Mouse (Mus musculus) erythroblast, embryonic 14.5 days (primary cell): Measurements from ENCODE around the gene Qdpr. TPM values are rescaled to one million over a fixed set of nuclear protein-coding genes. Genes with fewer than 3 reads are reported as not detected.

Experiments
- H3K27me3 ChIP-seq: 2 replicates; pipeline ENCODE4 v1.6.1; 2012; ENCODE audit warnings: inconsistent platforms; ENCODE audit not compliant: control insufficient read depth
- H3K36me3 ChIP-seq: 2 replicates; pipeline ENCODE4 v1.6.1; 2012; ENCODE audit warnings: mild to moderate bottlenecking, inconsistent platforms; ENCODE audit not compliant: control insufficient read depth
- H3K4me1 ChIP-seq: 2 replicates; pipeline ENCODE4 v1.6.1; 2012; ENCODE audit warnings: inconsistent platforms; ENCODE audit not compliant: control insufficient read depth
- H3K4me3 ChIP-seq: replicated peaks from 2 replicates; pipeline ENCODE3; 2012; ENCODE audit warnings: moderate library complexity, mild to moderate bottlenecking, inconsistent platforms
- H3K9me3 ChIP-seq: 2 replicates; pipeline ENCODE4 v1.6.1; 2012; ENCODE audit warnings: low read length, inconsistent platforms, mixed read lengths; ENCODE audit not compliant: control insufficient read depth
- GATA1 ChIP-seq: IDR thresholded peaks from 2 replicates; pipeline ENCODE4 v1.6.1; 2012; ENCODE audit warnings: low read length, inconsistent platforms, mixed read lengths
- TAL1 ChIP-seq: IDR thresholded peaks from 3 replicates; pipeline ENCODE4 v1.6.1; 2012; ENCODE audit warnings: low read length, inconsistent platforms, mixed read lengths
- polyA plus RNA-seq: library from polyadenylated mRNA; stranded (reverse); fragments of >175 nt; gene quantifications from 2 replicates; pipeline ENCODE4 v1.2.3, GENCODE M21; 2012

The Qdpr gene
- polyA plus RNA-seq, 1 experiment, result 0.84 TPM

DNA sequence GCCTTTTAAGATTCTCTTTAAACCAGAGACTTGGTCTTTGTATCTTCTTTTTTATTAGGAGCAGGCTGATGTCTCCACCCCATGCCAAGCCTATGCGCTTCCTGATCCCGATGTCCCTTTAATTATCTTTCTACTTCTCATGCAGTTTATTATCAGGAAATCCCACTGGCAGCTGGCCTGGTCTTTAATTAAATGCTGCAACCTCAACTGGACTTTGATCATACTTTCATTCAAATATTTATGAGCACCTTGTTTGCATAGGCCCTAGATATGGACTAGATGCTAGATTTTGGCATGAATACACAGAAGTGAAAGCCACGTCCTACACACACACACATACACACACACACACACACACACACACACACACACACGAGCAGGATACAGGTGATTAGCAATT is 41.7 kb upstream of the Qdpr start:
- no peaks in the 10 kb centered on the region for H3K9me3 ChIP-seq
- H3K4me1 ChIP-seq, result peaks cover 21% of the 10 kb centered on the region
- no peak overlapping the region for H3K4me3 ChIP-seq
- TF ChIP-seq GATA1 (no peak), TAL1 (no peak)
- peaks cover 7% of the 10 kb centered on the region for H3K36me3 ChIP-seq
- H3K27me3 ChIP-seq, result peaks cover 9% of the 10 kb centered on the region

DNA sequence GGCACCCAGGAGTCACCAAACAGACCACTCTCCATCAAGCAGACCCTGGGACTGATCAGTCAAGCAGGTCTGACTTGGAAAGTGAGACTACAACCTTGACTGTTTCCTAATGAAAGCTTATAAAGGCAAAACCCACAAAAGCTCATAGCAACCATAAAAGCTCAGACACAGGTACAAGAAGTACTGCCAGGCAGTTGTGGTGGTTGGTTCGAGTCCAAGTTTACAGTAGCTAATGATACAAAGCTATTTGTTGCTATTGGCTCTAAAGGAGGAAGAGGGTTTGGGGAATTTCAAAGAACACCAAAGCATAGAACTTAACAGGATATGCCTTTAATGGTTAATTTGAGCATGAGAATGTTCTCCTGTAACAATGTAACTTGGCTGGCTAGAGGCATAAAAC is 33.6 kb upstream of the Qdpr start:
- Histone ChIP-seq H3K4me1 (no peaks in the 10 kb centered on the region), H3K4me3 (no peak overlapping the region), H3K9me3 (no peaks in the 10 kb centered on the region), H3K36me3 (no peaks in the 10 kb centered on the region), H3K27me3 (no peaks in the 10 kb centered on the region)
- TF ChIP-seq GATA1, result no peak
- no peak for TF ChIP-seq TAL1

DNA sequence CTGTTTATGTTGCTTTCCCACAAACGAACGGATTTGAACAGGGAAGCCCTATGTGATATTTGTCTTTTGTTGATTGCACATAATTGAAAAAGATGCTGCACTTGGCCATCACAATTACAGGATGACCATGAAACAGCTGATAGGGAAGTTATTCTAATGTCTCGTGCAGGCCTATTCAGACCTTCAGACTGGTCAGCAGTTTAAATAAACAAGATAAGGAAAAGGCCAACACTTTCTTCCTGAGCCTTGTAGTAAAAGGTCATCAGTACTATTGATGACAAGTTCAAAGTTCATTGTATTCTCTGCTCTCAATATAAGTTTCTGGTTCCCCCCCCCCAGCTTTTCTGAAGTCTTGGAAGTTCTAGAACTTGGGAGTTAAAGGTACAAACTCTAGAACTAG is 32.6 kb upstream of the Qdpr start:
- Histone ChIP-seq H3K4me3 (no peak overlapping the region), H3K4me1 (no peaks in the 10 kb centered on the region), H3K36me3 (no peaks in the 10 kb centered on the region), H3K27me3 (no peaks in the 10 kb centered on the region), H3K9me3 (no peaks in the 10 kb centered on the region)
- TF ChIP-seq TAL1 (no peak), GATA1 (no peak)

- Histone ChIP-seq H3K36me3 (no peaks in the 10 kb centered on the region), H3K4me3 (no peak overlapping the region), H3K9me3 (no peaks in the 10 kb centered on the region), H3K27me3 (no peaks in the 10 kb centered on the region), H3K4me1 (no peaks in the 10 kb centered on the region)
- TF ChIP-seq TAL1 (no peak), GATA1 (no peak)
Measured at GRCm38 (mm10) chr5:45481125-45481524, 31.1 kb upstream of the Qdpr start.

GRCm38 (mm10) chr5:45480066-45480465 is 30.0 kb upstream of the Qdpr start:
- Histone ChIP-seq H3K4me3 (no peak overlapping the region), H3K4me1 (no peaks in the 10 kb centered on the region), H3K27me3 (no peaks in the 10 kb centered on the region), H3K36me3 (no peaks in the 10 kb centered on the region), H3K9me3 (no peaks in the 10 kb centered on the region)
- TF ChIP-seq TAL1 (no peak), GATA1 (no peak)

- Histone ChIP-seq H3K36me3 (no peaks in the 10 kb centered on the region), H3K27me3 (peaks cover 3% of the 10 kb centered on the region; the same call in 1 of the 2 replicates), H3K4me3 (no peak overlapping the region), H3K4me1 (no peaks in the 10 kb centered on the region), H3K9me3 (no peaks in the 10 kb centered on the region)
- TF ChIP-seq TAL1, result no peak
- TF ChIP-seq GATA1, result no peak
Measured at GRCm38 (mm10) chr5:45477601-45478000, 27.6 kb upstream of the Qdpr start.

DNA sequence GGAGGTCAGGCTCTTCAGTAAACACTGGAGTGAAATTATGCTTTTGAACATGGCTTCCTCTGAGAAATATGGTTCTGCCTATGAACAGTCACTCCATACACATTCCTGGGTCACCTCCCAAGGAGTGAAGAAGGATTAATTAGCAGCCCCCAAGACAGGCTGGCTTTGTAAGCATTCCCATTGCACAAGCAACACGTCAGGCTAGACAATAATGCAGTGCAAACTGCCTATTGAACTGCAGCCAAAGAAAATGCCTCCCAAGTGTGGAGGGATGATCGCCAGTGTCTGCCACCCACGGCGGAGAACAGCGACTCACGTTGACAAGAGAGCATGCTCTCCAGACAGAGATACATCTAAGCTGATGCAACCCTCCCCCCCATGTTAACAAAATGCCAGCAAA is 26.3 kb upstream of the Qdpr start:
- Histone ChIP-seq H3K4me3 (no peak overlapping the region), H3K9me3 (no peaks in the 10 kb centered on the region), H3K4me1 (no peaks in the 10 kb centered on the region), H3K36me3 (no peaks in the 10 kb centered on the region), H3K27me3 (peaks cover 6% of the 10 kb centered on the region)
- TF ChIP-seq GATA1 (no peak), TAL1 (no peak)

GRCm38 (mm10) chr5:45475771-45476170 is 25.7 kb upstream of the Qdpr start:
- H3K36me3 ChIP-seq, result no peaks in the 10 kb centered on the region
- H3K4me3 ChIP-seq, result no peak overlapping the region
- peaks cover 6% of the 10 kb centered on the region for H3K27me3 ChIP-seq
- TF ChIP-seq GATA1 (no peak), TAL1 (no peak)
- H3K4me1 ChIP-seq, result no peaks in the 10 kb centered on the region
- H3K9me3 ChIP-seq, result no peaks in the 10 kb centered on the region

DNA sequence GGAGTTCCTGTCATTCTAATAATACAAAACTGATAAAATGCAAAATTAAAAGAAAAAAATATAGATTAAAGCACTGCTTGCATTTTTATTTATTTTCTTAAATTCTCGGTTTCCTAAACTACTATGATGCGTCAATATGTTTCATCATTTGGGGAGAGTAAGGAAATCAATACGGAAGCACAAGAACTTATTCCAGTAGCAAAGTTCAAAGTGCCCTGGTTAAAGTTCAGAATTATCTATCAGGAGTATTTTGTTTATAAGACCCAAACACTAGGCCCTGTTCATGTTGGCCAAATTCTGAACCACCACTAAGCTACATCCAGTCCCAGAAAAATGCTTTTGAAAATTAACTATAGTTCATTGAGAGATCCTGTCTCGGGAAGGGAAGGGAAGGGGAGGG is 24.7 kb upstream of the Qdpr start:
- no peaks in the 10 kb centered on the region for H3K4me1 ChIP-seq
- TF ChIP-seq TAL1, result no peak
- no peak for TF ChIP-seq GATA1
- peaks cover 6% of the 10 kb centered on the region for H3K27me3 ChIP-seq
- H3K4me3 ChIP-seq, result no peak overlapping the region
- no peaks in the 10 kb centered on the region for H3K36me3 ChIP-seq
- H3K9me3 ChIP-seq, result no peaks in the 10 kb centered on the region

DNA sequence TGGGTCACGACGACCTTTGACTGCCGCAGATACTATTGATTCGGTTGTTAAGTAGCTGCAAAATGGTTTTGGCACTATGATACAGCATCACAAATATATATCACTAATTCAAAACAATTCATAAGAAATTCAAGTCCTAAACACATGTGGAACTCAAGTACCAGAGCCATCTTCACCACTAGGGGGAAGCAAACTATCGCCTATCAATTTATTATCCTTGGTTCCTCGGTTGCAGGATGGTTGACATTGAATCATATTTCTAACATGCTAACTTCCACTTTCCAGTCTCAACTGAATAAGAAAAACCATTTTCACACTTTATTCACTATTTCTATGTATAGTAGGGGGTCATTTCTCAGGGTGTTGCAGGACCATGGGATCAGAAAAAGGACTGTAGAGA is 24.2 kb upstream of the Qdpr start:
- Histone ChIP-seq H3K36me3 (no peaks in the 10 kb centered on the region), H3K9me3 (no peaks in the 10 kb centered on the region), H3K27me3 (peaks cover 6% of the 10 kb centered on the region), H3K4me3 (no peak overlapping the region), H3K4me1 (no peaks in the 10 kb centered on the region)
- no peak for TF ChIP-seq GATA1
- no peak for TF ChIP-seq TAL1
